Mouse (Mus musculus): ENCODE measurements at regions not wholly inside any gene's neighbourhood (a gene's known extent, or its start where the extent isn't known, plus 50 kb on each side); places are given as distances from the start of the nearest gene placed in this dataset.

DNA sequence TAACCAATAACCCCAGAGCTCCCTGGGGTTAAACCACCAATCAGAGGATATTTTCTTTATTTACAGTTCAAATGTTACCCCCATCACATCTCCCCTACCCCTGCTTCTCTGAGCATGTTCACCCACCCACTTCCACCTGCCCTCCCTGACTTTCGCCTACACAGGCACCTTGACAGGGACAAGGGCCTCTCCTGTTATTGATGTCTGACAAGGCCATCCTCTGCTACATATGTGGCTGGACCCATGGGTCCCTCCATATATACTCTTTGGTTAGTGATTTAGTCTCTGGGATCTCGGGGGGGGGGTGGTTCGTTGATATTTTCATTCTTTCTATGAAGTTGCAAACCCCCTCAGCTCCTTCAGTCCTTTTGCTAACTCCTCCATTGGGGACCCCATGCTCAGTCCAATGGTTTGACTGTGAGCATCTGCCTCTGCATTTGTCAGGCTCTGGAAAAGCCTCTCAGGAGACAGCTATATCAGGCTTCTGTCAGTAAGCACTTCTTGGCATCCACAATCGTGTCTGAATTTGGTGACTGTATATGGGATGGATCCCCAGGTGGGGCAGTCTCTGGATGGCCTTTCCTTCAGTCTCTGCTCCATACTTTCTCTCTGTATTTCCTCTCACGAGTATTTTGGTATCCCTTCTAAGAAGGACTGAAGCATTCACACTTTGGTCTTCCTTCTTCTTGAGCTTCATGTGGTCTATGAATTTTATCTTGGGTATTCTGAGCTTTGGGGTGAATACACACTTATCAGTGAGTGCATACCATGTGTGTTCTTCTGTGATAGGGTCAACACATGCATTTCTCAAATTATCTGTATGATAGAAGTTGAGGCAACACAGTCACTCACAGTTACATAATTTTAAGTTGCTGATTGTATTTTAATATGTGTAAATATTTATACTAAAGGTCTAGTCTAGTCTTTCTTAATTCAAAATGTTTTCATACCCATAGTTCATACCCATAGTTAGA is 220.8 kb upstream of the Tusc1 start:
- TF ChIP-seq CTCF (IDR thresholded peaks at IDR 0.05; ENCODE audit: extremely low read depth, insufficient read length, insufficient replicate concordance, low read depth, low read length), result no peak
- TF ChIP-seq POLR2A (IDR thresholded peaks at IDR 0.05; ENCODE audit: low read depth, low read length), result no peak
